In the genomic region with DNA sequence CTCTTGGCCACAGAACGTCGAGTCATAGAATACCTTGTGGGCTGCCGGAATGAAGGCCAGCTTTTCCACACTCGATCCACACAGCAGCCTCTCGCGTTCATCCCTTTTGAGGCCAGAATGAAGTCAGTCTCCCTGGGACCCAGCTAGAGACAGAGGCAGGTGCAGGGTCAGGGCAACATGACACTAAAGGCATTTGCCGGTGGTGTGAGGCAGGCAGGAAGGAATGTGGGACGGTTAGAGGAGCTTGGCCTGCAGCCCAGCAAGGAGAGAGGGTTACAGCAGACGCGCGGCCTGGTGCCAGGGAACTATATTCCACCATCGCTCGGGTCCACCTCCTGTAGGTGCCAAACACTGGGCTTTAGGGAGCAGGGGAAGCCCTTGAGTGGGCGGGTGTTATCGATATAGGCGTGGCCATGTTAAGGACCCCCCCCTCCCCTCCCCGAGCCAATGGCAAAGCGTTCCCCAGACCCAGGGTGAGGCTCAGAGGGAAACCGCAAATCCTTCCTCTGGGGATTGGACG, we compare ENCODE assay signal across 9 mouse cellular contexts. TPM values are rescaled to one million over a fixed set of nuclear protein-coding genes. Genes with fewer than 3 reads are reported as not detected.
A peak's percentile ranks its signal among the peaks of the same experiment; 100 is the strongest.
DNase-seq lines count a peak whose midpoint lies in the region; ATAC-seq and TF ChIP-seq lines count a peak whose summit lies in the region.
"Had no signal": no experiment of that assay in that cellular context is flagged by ENCODE, and none has a peak within 500 bp of the region (broad histone marks: within the 10 kb centered on the region; RNA-seq: fewer than 3 reads in every experiment).

No protein-coding gene starts in this region.

- H3K4me2 ChIP-seq in embryonic facial prominence, embryonic 12.5 days (replicated peaks) = no peak overlapping the region; the same call in 1 of the 2 replicates
- H3K4me2 ChIP-seq in limb, embryonic 15.5 days = peak overlapping the region; percentile 14; the same call in 1 of the 2 replicates

- peak; percentile 75 for DNase-seq in 416B (ENCODE audit: low read depth)
- peak; percentile 87 to 90 for DNase-seq in adrenal gland, adult (ENCODE audit: inconsistent age in 2 of 2, low spot score in 1 of 2)
- peak; percentile 75 to 81 for DNase-seq in heart, postnatal 14 days
- DNase-seq in ovary, postnatal 36 days (ENCODE audit: low spot score) = peak; percentile 80
- DNase-seq in right cerebral cortex, postnatal 36 days (ENCODE audit: low spot score in 2 of 2) = no peak
- DNase-seq in left cerebral cortex, adult 2 months (ENCODE audit: extremely low spot score in 1 of 2, low spot score in 2 of 2) = no peak

- no peaks in the 10 kb centered on the region for H3K36me3 ChIP-seq in embryonic facial prominence, embryonic 12.5 days
- no peaks in the 10 kb centered on the region for H3K36me3 ChIP-seq in limb, embryonic 15.5 days

- H3K27ac ChIP-seq in embryonic facial prominence, embryonic 12.5 days = no peak overlapping the region
- H3K27ac ChIP-seq in limb, embryonic 15.5 days = peak overlapping the region; percentile 68
- no peak overlapping the region for H3K27ac ChIP-seq in left cerebral cortex, adult 2 months

- no peaks in the 10 kb centered on the region for H3K9me3 ChIP-seq in embryonic facial prominence, embryonic 12.5 days
- no peaks in the 10 kb centered on the region for H3K9me3 ChIP-seq in limb, embryonic 15.5 days

- peak; percentile 41 for ATAC-seq in embryonic facial prominence, embryonic 12.5 days (ENCODE audit: insufficient number of reproducible peaks, insufficient read depth, low FRiP score, low TSS enrichment)
- peak; percentile 56 for ATAC-seq in limb, embryonic 15.5 days (ENCODE audit: insufficient number of reproducible peaks, low FRiP score, low TSS enrichment, low read depth)

- intact Hi-C loops in heart, postnatal 14 days (cut with DNase I) = no loop called here
- intact Hi-C loops in left cerebral cortex, adult 2 months (cut with DNase I) = no loop called here

- peaks cover 11% of the 10 kb centered on the region; the same call in 1 of the 2 replicates for H3K4me1 ChIP-seq in embryonic facial prominence, embryonic 12.5 days
- H3K4me1 ChIP-seq in limb, embryonic 15.5 days = peaks cover 14% of the 10 kb centered on the region

- 14% methylated on average over 20 of the region's 20 CpGs for WGBS in embryonic facial prominence, embryonic 12.5 days
- WGBS in limb, embryonic 15.5 days = 8% methylated on average over 20 of the region's 20 CpGs

- no peak overlapping the region for H3K4me3 ChIP-seq in embryonic facial prominence, embryonic 12.5 days
- H3K4me3 ChIP-seq in limb, embryonic 15.5 days = no peak overlapping the region
- no peak overlapping the region for H3K4me3 ChIP-seq in left cerebral cortex, adult 2 months

- TF ChIP-seq CTCF in left cerebral cortex, adult 2 months (IDR thresholded peaks at IDR 0.05) = no peak

- H3K9ac ChIP-seq in embryonic facial prominence, embryonic 12.5 days = no peak overlapping the region
- H3K9ac ChIP-seq in limb, embryonic 15.5 days = no peak overlapping the region

- H3K27me3 ChIP-seq in embryonic facial prominence, embryonic 12.5 days = 0 out of 2 replicates have a peak, but pooled peaks cover 3% of the 10 kb centered on the region
- H3K27me3 ChIP-seq in limb, embryonic 15.5 days = no peaks in the 10 kb centered on the region

RNA-seq across cellular contexts. Expression of a gene that starts 11.3 kb away (rescaled TPM):
- not detected in 2 replicates for polyA plus RNA-seq in embryonic facial prominence, embryonic 12.5 days (2016; fragmentation: Nextera tagmentation; extraction: Ambion mirVana)
- not detected for total RNA-seq in heart, postnatal 14 days (2021)
- polyA plus RNA-seq in limb, embryonic 15.5 days (2015; fragmentation: Nextera tagmentation; extraction: Ambion mirVana) = not detected in 2 replicates
- not detected for total RNA-seq in left cerebral cortex, adult 2 months (2021)
- total RNA-seq: neutrophil, adult 5-6 weeks had no signal

RNA-seq across cellular contexts. Expression of a gene that starts 26.6 kb away (rescaled TPM):
- polyA plus RNA-seq in embryonic facial prominence, embryonic 12.5 days (2016; fragmentation: Nextera tagmentation; extraction: Ambion mirVana) = 6.5 and 6.8 TPM in 2 replicates
- 10 to 100 TPM; 55.0 to 72.4 TPM for total RNA-seq in heart, postnatal 14 days (2021)
- 5.4 and 6.4 TPM in 2 replicates for polyA plus RNA-seq in limb, embryonic 15.5 days (2015; fragmentation: Nextera tagmentation; extraction: Ambion mirVana)
- total RNA-seq in left cerebral cortex, adult 2 months (2021) = 10 to 100 TPM; 21.1 to 21.4 TPM
- total RNA-seq: neutrophil, adult 5-6 weeks had no signal

RNA-seq across cellular contexts. Expression of a gene that starts 51.0 kb away (rescaled TPM):
- 36.4 and 36.7 TPM in 2 replicates for polyA plus RNA-seq in embryonic facial prominence, embryonic 12.5 days (2016; fragmentation: Nextera tagmentation; extraction: Ambion mirVana)
- total RNA-seq in heart, postnatal 14 days (2021) = 10 to 100 TPM; 25.4 to 28.1 TPM
- polyA plus RNA-seq in limb, embryonic 15.5 days (2015; fragmentation: Nextera tagmentation; extraction: Ambion mirVana) = 30.4 and 30.8 TPM in 2 replicates
- 10 to 100 TPM; 27.0 to 30.6 TPM for total RNA-seq in left cerebral cortex, adult 2 months (2021)

RNA-seq across cellular contexts. Expression of a gene that starts 53.6 kb away (rescaled TPM):
- 2.3 and 2.6 TPM in 2 replicates for polyA plus RNA-seq in embryonic facial prominence, embryonic 12.5 days (2016; fragmentation: Nextera tagmentation; extraction: Ambion mirVana)
- under 1 TPM; 0.14 to 0.15 TPM for total RNA-seq in heart, postnatal 14 days (2021)
- 1.7 TPM in 2 replicates for polyA plus RNA-seq in limb, embryonic 15.5 days (2015; fragmentation: Nextera tagmentation; extraction: Ambion mirVana)
- under 1 TPM; 0.18 to 0.44 TPM for total RNA-seq in left cerebral cortex, adult 2 months (2021)

Comparison
In these comparisons a context has a peak if more than half of its experiments do, and no peak if none do; other contexts are left out.
1. DNase-seq: peak in 416B (single experiment), adrenal gland, adult (2 of 2), heart, postnatal 14 days (2 of 2) and ovary, postnatal 36 days (single experiment); none in right cerebral cortex, postnatal 36 days (0 of 2) and left cerebral cortex, adult 2 months (0 of 2).